Mouse (Mus musculus) stomach, postnatal 0 days (tissue): ENCODE data around the gene Poc1a.

Source experiments
- CTCF ChIP-seq: IDR thresholded peaks from 2 replicates; pipeline ENCODE4 v1.5.1; 2016; ENCODE audit warnings: antibody characterized with exemption, low read depth, mild to moderate bottlenecking, moderate library complexity
- EP300 ChIP-seq: optimal IDR thresholded peaks from 2 replicates; pipeline ENCODE3; 2016; ENCODE audit warnings: antibody characterized with exemption

GRCm38 (mm10) chr9:106235194-106235830 is 45.5 kb upstream of the Poc1a start:
- TF ChIP-seq EP300 (no peak), CTCF (no peak)
